Mouse (Mus musculus): Measurements from ENCODE around the gene 2310030G06Rik. TPM values are rescaled to one million over a fixed set of nuclear protein-coding genes. Genes with fewer than 3 reads are reported as not detected.

2310030G06Rik gene
- polyA plus RNA-seq, 1 experiment: not detected

GRCm38 (mm10) chr9:50693631-50694030, 52.7 kb downstream of the 2310030G06Rik start:
- H3K27ac ChIP-seq (ENCODE audit: control insufficient read depth, insufficient read depth, low read depth, low read length, poor library complexity): no peak overlapping the region
- no peak overlapping the region for H3K4me3 ChIP-seq (replicated peaks; ENCODE audit: control insufficient read depth, low read depth, low read length)
- 11% methylated on average over 10 of the region's 10 CpGs for WGBS
- H3K4me1 ChIP-seq (ENCODE audit: control insufficient read depth, insufficient read depth, low read length): no peaks in the 10 kb centered on the region
- TF ChIP-seq POLR2A (IDR thresholded peaks at IDR 0.05; ENCODE audit: borderline replicate concordance, control insufficient read depth, low read depth, low read length) (no peak), CTCF (IDR thresholded peaks at IDR 0.05; ENCODE audit: control insufficient read depth, insufficient read depth, low read length) (peak; percentile 35; the same call in 1 of the 2 replicates)

GRCm38 (mm10) chr9:50692626-50693580, 53.4 kb downstream of the 2310030G06Rik start:
- no peak for TF ChIP-seq CTCF (IDR thresholded peaks at IDR 0.05; ENCODE audit: control insufficient read depth, insufficient read depth, low read length)
- no peak for TF ChIP-seq POLR2A (IDR thresholded peaks at IDR 0.05; ENCODE audit: borderline replicate concordance, control insufficient read depth, low read depth, low read length)
- no peak overlapping the region for H3K4me3 ChIP-seq (replicated peaks; ENCODE audit: control insufficient read depth, low read depth, low read length)
- H3K4me1 ChIP-seq (ENCODE audit: control insufficient read depth, insufficient read depth, low read length): no peaks in the 10 kb centered on the region
- WGBS: 62% methylated on average over 13 of the region's 13 CpGs
- no peak overlapping the region for H3K27ac ChIP-seq (ENCODE audit: control insufficient read depth, insufficient read depth, low read depth, low read length, poor library complexity)

Other genes with a start within 250 kb of the 2310030G06Rik start
- gene Pts, start 217.8 kb downstream of the 2310030G06Rik start, polyA plus RNA-seq (2011; ENCODE audit: insufficient read depth, insufficient read length, low replicate concordance, missing spikeins): 14.5 and 35.7 TPM in 2 replicates
- 11.9 and 18.4 TPM in 2 replicates for gene Il18, start 191.7 kb downstream of the 2310030G06Rik start, polyA plus RNA-seq (2011; ENCODE audit: insufficient read depth, insufficient read length, low replicate concordance, missing spikeins)
- gene Bco2, start 191.4 kb downstream of the 2310030G06Rik start, polyA plus RNA-seq (2011; ENCODE audit: insufficient read depth, insufficient read length, low replicate concordance, missing spikeins): 1.1 and 1.9 TPM in 2 replicates
- not detected in 2 replicates for gene Tex12, start 185.2 kb downstream of the 2310030G06Rik start, polyA plus RNA-seq (2011; ENCODE audit: insufficient read depth, insufficient read length, low replicate concordance, missing spikeins)
- 63.1 and 65.6 TPM in 2 replicates for gene Sdhd, start 142.7 kb downstream of the 2310030G06Rik start, polyA plus RNA-seq (2011; ENCODE audit: insufficient read depth, insufficient read length, low replicate concordance, missing spikeins)
- gene Timm8b, start 142.6 kb downstream of the 2310030G06Rik start, polyA plus RNA-seq (2011; ENCODE audit: insufficient read depth, insufficient read length, low replicate concordance, missing spikeins): 41.7 and 54.8 TPM in 2 replicates
- gene Pih1d2, start 129.2 kb downstream of the 2310030G06Rik start, polyA plus RNA-seq (2011; ENCODE audit: insufficient read depth, insufficient read length, low replicate concordance, missing spikeins): 2.5 TPM in 1 of 2 replicates, not detected in the other
- 6.1 and 13.0 TPM in 2 replicates for gene Nkapd1, start 129.1 kb downstream of the 2310030G06Rik start, polyA plus RNA-seq (2011; ENCODE audit: insufficient read depth, insufficient read length, low replicate concordance, missing spikeins)
- 13.0 and 13.8 TPM in 2 replicates for gene Dlat, start 86.8 kb downstream of the 2310030G06Rik start, polyA plus RNA-seq (2011; ENCODE audit: insufficient read depth, insufficient read length, low replicate concordance, missing spikeins)
- 0.29 TPM in 1 of 2 replicates, not detected in the other for gene Dixdc1, start 7.0 kb downstream of the 2310030G06Rik start, polyA plus RNA-seq (2011; ENCODE audit: insufficient read depth, insufficient read length, low replicate concordance, missing spikeins)
- 6.9 and 10.5 TPM in 2 replicates for gene Cryab, start 4.8 kb upstream of the 2310030G06Rik start, polyA plus RNA-seq (2011; ENCODE audit: insufficient read depth, insufficient read length, low replicate concordance, missing spikeins)
- gene Hspb2, start 5.8 kb upstream of the 2310030G06Rik start, polyA plus RNA-seq (2011; ENCODE audit: insufficient read depth, insufficient read length, low replicate concordance, missing spikeins): not detected in 2 replicates
- gene Fdxacb1, start 21.7 kb upstream of the 2310030G06Rik start, polyA plus RNA-seq (2011; ENCODE audit: insufficient read depth, insufficient read length, low replicate concordance, missing spikeins): 5.5 and 5.7 TPM in 2 replicates
- gene Alg9, start 28.5 kb upstream of the 2310030G06Rik start, polyA plus RNA-seq (2011; ENCODE audit: insufficient read depth, insufficient read length, low replicate concordance, missing spikeins): 9.7 and 10.2 TPM in 2 replicates
- gene 1110032A03Rik, start 29.0 kb upstream of the 2310030G06Rik start, polyA plus RNA-seq (2011; ENCODE audit: insufficient read depth, insufficient read length, low replicate concordance, missing spikeins): 24.7 and 32.8 TPM in 2 replicates
- 18.1 and 29.1 TPM in 2 replicates for gene Ppp2r1b, start 98.8 kb upstream of the 2310030G06Rik start, polyA plus RNA-seq (2011; ENCODE audit: insufficient read depth, insufficient read length, low replicate concordance, missing spikeins)